Mouse (Mus musculus): ENCODE measurements at regions not wholly inside any gene's neighbourhood (a gene's known extent, or its start where the extent isn't known, plus 50 kb on each side); places are given as distances from the start of the nearest gene placed in this dataset.

- no peak overlapping the region for H3K9ac ChIP-seq (replicated peaks; ENCODE audit: low read length)
- H3K27ac ChIP-seq (replicated peaks; ENCODE audit: low read depth, low read length) = no peak overlapping the region
- DNase-seq = peak; percentile 18
- no peaks in the 10 kb centered on the region for H3K4me1 ChIP-seq (ENCODE audit: control insufficient read depth, insufficient read depth, low read length)
- H3K27me3 ChIP-seq (ENCODE audit: control insufficient read depth, insufficient read depth, low read length) = no peaks in the 10 kb centered on the region
- H3K36me3 ChIP-seq (ENCODE audit: control insufficient read depth, insufficient read depth, low read length) = no peaks in the 10 kb centered on the region
- 72% methylated on average over 6 of the region's 6 CpGs for WGBS
- no peak for ATAC-seq (ENCODE audit: low FRiP score, low TSS enrichment)
- no peak overlapping the region for H3K4me3 ChIP-seq (replicated peaks; ENCODE audit: low read depth, low read length)
- no peaks in the 10 kb centered on the region for H3K9me3 ChIP-seq (ENCODE audit: control insufficient read depth, low read length)
- H3K4me2 ChIP-seq (ENCODE audit: low read length) = no peak overlapping the region
These were observed 202.2 kb upstream of the Nova1 start for GRCm38 (mm10) chr12:47020810-47021348.

GRCm38 (mm10) chr12:46992343-46992742, 173.6 kb upstream of the Nova1 start:
- no peak overlapping the region for H3K9ac ChIP-seq (replicated peaks; ENCODE audit: low read length)
- 93% methylated on average over 1 of the region's 1 CpGs for WGBS
- no peaks in the 10 kb centered on the region for H3K4me1 ChIP-seq (ENCODE audit: control insufficient read depth, insufficient read depth, low read length)
- no peak overlapping the region for H3K4me2 ChIP-seq (ENCODE audit: low read length)
- H3K27me3 ChIP-seq (ENCODE audit: control insufficient read depth, insufficient read depth, low read length) = no peaks in the 10 kb centered on the region
- no peak overlapping the region for H3K27ac ChIP-seq (replicated peaks; ENCODE audit: low read depth, low read length)
- H3K4me3 ChIP-seq (replicated peaks; ENCODE audit: low read depth, low read length) = no peak overlapping the region
- H3K36me3 ChIP-seq (ENCODE audit: control insufficient read depth, insufficient read depth, low read length) = no peaks in the 10 kb centered on the region
- ATAC-seq (ENCODE audit: low FRiP score, low TSS enrichment) (no peak), DNase-seq (peak; percentile 3)
- no peaks in the 10 kb centered on the region for H3K9me3 ChIP-seq (ENCODE audit: control insufficient read depth, low read length)

DNA sequence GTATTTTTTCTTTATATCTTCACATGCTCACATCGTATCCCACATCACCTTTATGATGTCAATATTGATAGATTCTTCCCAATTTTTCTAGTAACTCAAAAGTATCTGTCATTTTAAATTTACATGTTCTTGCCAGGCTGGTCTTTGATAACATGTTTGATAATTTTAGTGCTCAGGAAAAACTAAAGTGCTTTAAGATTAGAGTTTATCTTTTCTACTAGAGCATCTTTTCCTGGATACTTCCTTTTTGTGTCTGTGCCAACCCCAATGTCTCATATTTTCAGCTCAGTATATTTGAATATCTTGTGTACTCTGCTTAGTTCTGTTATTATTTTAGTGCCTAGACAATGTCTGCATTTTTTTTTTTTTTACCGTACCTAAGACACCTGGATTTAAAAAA, 170.2 kb upstream of the Nova1 start:
- WGBS = 80% methylated on average over 2 of the region's 2 CpGs
- no peak overlapping the region for H3K27ac ChIP-seq (replicated peaks; ENCODE audit: low read depth, low read length)
- H3K36me3 ChIP-seq (ENCODE audit: control insufficient read depth, insufficient read depth, low read length) = no peaks in the 10 kb centered on the region
- H3K4me1 ChIP-seq (ENCODE audit: control insufficient read depth, insufficient read depth, low read length) = no peaks in the 10 kb centered on the region
- H3K4me2 ChIP-seq (ENCODE audit: low read length) = no peak overlapping the region
- no peak for DNase-seq
- no peak for ATAC-seq (ENCODE audit: low FRiP score, low TSS enrichment)
- H3K4me3 ChIP-seq (replicated peaks; ENCODE audit: low read depth, low read length) = no peak overlapping the region
- no peaks in the 10 kb centered on the region for H3K9me3 ChIP-seq (ENCODE audit: control insufficient read depth, low read length)
- H3K27me3 ChIP-seq (ENCODE audit: control insufficient read depth, insufficient read depth, low read length) = no peaks in the 10 kb centered on the region
- no peak overlapping the region for H3K9ac ChIP-seq (replicated peaks; ENCODE audit: low read length)

GRCm38 (mm10) chr12:46950223-46950779, 131.6 kb upstream of the Nova1 start:
- H3K36me3 ChIP-seq (ENCODE audit: control insufficient read depth, insufficient read depth, low read length) = no peaks in the 10 kb centered on the region
- DNase-seq (no peak), ATAC-seq (ENCODE audit: low FRiP score, low TSS enrichment) (no peak)
- no peaks in the 10 kb centered on the region for H3K27me3 ChIP-seq (ENCODE audit: control insufficient read depth, insufficient read depth, low read length)
- WGBS = 80% methylated on average over 3 of the region's 3 CpGs
- H3K9me3 ChIP-seq (ENCODE audit: control insufficient read depth, low read length) = no peaks in the 10 kb centered on the region
- no peak overlapping the region for H3K27ac ChIP-seq (replicated peaks; ENCODE audit: low read depth, low read length)
- no peak overlapping the region for H3K4me3 ChIP-seq (replicated peaks; ENCODE audit: low read depth, low read length)
- H3K4me2 ChIP-seq (ENCODE audit: low read length) = no peak overlapping the region
- no peaks in the 10 kb centered on the region for H3K4me1 ChIP-seq (ENCODE audit: control insufficient read depth, insufficient read depth, low read length)
- H3K9ac ChIP-seq (replicated peaks; ENCODE audit: low read length) = no peak overlapping the region

- H3K27me3 ChIP-seq (ENCODE audit: control insufficient read depth, insufficient read depth, low read length) = no peaks in the 10 kb centered on the region
- H3K4me3 ChIP-seq (replicated peaks; ENCODE audit: low read depth, low read length) = no peak overlapping the region
- H3K4me1 ChIP-seq (ENCODE audit: control insufficient read depth, insufficient read depth, low read length) = no peaks in the 10 kb centered on the region
- H3K27ac ChIP-seq (replicated peaks; ENCODE audit: low read depth, low read length) = no peak overlapping the region
- DNase-seq (no peak), ATAC-seq (ENCODE audit: low FRiP score, low TSS enrichment) (no peak)
- H3K9me3 ChIP-seq (ENCODE audit: control insufficient read depth, low read length) = no peaks in the 10 kb centered on the region
- H3K9ac ChIP-seq (replicated peaks; ENCODE audit: low read length) = no peak overlapping the region
- H3K4me2 ChIP-seq (ENCODE audit: low read length) = no peak overlapping the region
- H3K36me3 ChIP-seq (ENCODE audit: control insufficient read depth, insufficient read depth, low read length) = no peaks in the 10 kb centered on the region
These were observed 127.0 kb upstream of the Nova1 start for GRCm38 (mm10) chr12:46945707-46946106.

- no peaks in the 10 kb centered on the region for H3K27me3 ChIP-seq (ENCODE audit: control insufficient read depth, insufficient read depth, low read length)
- H3K4me3 ChIP-seq (replicated peaks; ENCODE audit: low read depth, low read length) = no peak overlapping the region
- no peak overlapping the region for H3K27ac ChIP-seq (replicated peaks; ENCODE audit: low read depth, low read length)
- H3K4me1 ChIP-seq (ENCODE audit: control insufficient read depth, insufficient read depth, low read length) = no peaks in the 10 kb centered on the region
- no peak overlapping the region for H3K4me2 ChIP-seq (ENCODE audit: low read length)
- no peak for DNase-seq
- H3K9ac ChIP-seq (replicated peaks; ENCODE audit: low read length) = no peak overlapping the region
- no peaks in the 10 kb centered on the region for H3K36me3 ChIP-seq (ENCODE audit: control insufficient read depth, insufficient read depth, low read length)
- no peak for ATAC-seq (ENCODE audit: low FRiP score, low TSS enrichment)
- H3K9me3 ChIP-seq (ENCODE audit: control insufficient read depth, low read length) = no peaks in the 10 kb centered on the region
These were observed 112.4 kb upstream of the Nova1 start for GRCm38 (mm10) chr12:46931086-46931485.

DNA sequence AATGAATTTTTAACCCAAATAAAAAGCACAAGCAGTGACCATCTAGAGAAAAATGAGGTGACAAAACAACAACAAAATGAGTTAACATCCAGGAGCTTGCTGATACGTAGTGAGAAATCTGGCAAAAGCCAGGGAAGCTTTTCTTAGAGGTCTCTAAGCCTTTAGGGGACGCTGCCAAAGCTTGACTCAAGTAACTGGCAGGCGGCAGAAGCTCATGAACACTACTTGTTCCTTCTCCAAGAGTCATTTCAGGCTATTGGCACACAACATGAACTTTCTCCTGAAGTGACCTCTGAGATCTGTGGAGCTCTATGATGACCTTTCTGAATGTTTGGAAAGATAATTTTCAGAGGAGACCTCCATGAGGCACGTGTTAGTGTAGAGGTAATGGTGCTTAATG, 98.6 kb upstream of the Nova1 start:
- no peak overlapping the region for H3K4me3 ChIP-seq (replicated peaks; ENCODE audit: low read depth, low read length)
- no peak overlapping the region for H3K9ac ChIP-seq (replicated peaks; ENCODE audit: low read length)
- no peaks in the 10 kb centered on the region for H3K9me3 ChIP-seq (ENCODE audit: control insufficient read depth, low read length)
- no peak overlapping the region for H3K27ac ChIP-seq (replicated peaks; ENCODE audit: low read depth, low read length)
- WGBS = 77% methylated on average over 4 of the region's 4 CpGs
- ATAC-seq (ENCODE audit: low FRiP score, low TSS enrichment) = no peak
- DNase-seq = no peak
- H3K36me3 ChIP-seq (ENCODE audit: control insufficient read depth, insufficient read depth, low read length) = no peaks in the 10 kb centered on the region
- H3K4me2 ChIP-seq (ENCODE audit: low read length) = no peak overlapping the region
- H3K27me3 ChIP-seq (ENCODE audit: control insufficient read depth, insufficient read depth, low read length) = no peaks in the 10 kb centered on the region
- no peaks in the 10 kb centered on the region for H3K4me1 ChIP-seq (ENCODE audit: control insufficient read depth, insufficient read depth, low read length)

GRCm38 (mm10) chr12:46878164-46878563, 59.4 kb upstream of the Nova1 start:
- ATAC-seq (ENCODE audit: low FRiP score, low TSS enrichment) = no peak
- no peaks in the 10 kb centered on the region for H3K4me1 ChIP-seq (ENCODE audit: control insufficient read depth, insufficient read depth, low read length)
- no peaks in the 10 kb centered on the region for H3K9me3 ChIP-seq (ENCODE audit: control insufficient read depth, low read length)
- H3K36me3 ChIP-seq (ENCODE audit: control insufficient read depth, insufficient read depth, low read length) = no peaks in the 10 kb centered on the region
- no peak overlapping the region for H3K27ac ChIP-seq (replicated peaks; ENCODE audit: low read depth, low read length)
- no peaks in the 10 kb centered on the region for H3K27me3 ChIP-seq (ENCODE audit: control insufficient read depth, insufficient read depth, low read length)
- no peak overlapping the region for H3K4me2 ChIP-seq (ENCODE audit: low read length)
- no peak for DNase-seq
- WGBS = 96% methylated on average over 3 of the region's 3 CpGs
- no peak overlapping the region for H3K4me3 ChIP-seq (replicated peaks; ENCODE audit: low read depth, low read length)
- no peak overlapping the region for H3K9ac ChIP-seq (replicated peaks; ENCODE audit: low read length)

DNA sequence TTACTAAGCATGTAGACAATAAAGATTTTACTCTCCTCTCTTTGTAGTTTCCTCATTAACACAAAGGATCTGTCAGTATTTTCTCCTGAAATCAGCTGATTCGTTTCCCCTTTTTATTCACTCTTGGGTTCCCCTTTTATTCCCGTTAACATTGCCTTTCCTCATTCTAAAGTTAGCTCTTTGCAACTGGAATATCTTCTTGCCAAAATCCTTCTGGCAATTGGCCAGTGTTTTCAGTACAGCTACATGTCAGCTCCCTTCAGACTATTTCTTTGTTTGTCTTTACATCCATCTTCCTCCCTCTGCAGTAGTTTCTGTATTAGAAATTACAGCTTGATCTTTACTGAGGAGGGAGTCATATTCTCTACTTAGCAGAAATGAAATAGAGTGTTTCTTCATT, 51.4 kb upstream of the Nova1 start:
- Histone ChIP-seq H3K4me3 (replicated peaks; ENCODE audit: low read depth, low read length) (no peak overlapping the region), H3K4me1 (ENCODE audit: control insufficient read depth, insufficient read depth, low read length) (no peaks in the 10 kb centered on the region), H3K9me3 (ENCODE audit: control insufficient read depth, low read length) (no peaks in the 10 kb centered on the region), H3K4me2 (ENCODE audit: low read length) (no peak overlapping the region), H3K9ac (replicated peaks; ENCODE audit: low read length) (no peak overlapping the region), H3K36me3 (ENCODE audit: control insufficient read depth, insufficient read depth, low read length) (no peaks in the 10 kb centered on the region), H3K27me3 (ENCODE audit: control insufficient read depth, insufficient read depth, low read length) (no peaks in the 10 kb centered on the region), H3K27ac (replicated peaks; ENCODE audit: low read depth, low read length) (no peak overlapping the region)
- peak; percentile 66 for DNase-seq
- WGBS = 43% methylated on average over 2 of the region's 2 CpGs
- no peak for ATAC-seq (ENCODE audit: low FRiP score, low TSS enrichment)

All from midbrain, embryonic 14.5 days (tissue).